Mouse (Mus musculus) kidney, adult 11 months (tissue): ENCODE measurements around the gene Hist1h4a.
"Not testable (repeated sequence)": the region's sequence is repeated elsewhere in the genome, so short reads cannot be mapped to it uniquely, and the experiment has no call there.

Experiments
- DNase-seq: peaks from one replicate; pipeline ENCODE4 v3.0.0; 2022

The Hist1h4a gene

GRCm38 (mm10) chr13:23760972-23761864 is at the start of gene Hist1h4a:
Hist1h4a (minus strand) TSS chr13:23761230.
- peak; percentile 94 for DNase-seq

- DNase-seq = peak; percentile 36
Observed at GRCm38 (mm10) chr13:23806422-23807052, 45.5 kb upstream of the Hist1h4a start, which contains the start of gene Slc17a2. Slc17a2 (plus strand) TSS chr13:23806993.

- DNase-seq = no peak
Observed at GRCm38 (mm10) chr13:23804532-23804931, 43.5 kb upstream of the Hist1h4a start.

- DNase-seq = no peak
Observed at GRCm38 (mm10) chr13:23799405-23799804, 38.4 kb upstream of the Hist1h4a start.

GRCm38 (mm10) chr13:23792520-23792919 is 31.5 kb upstream of the Hist1h4a start:
- peak; percentile 3 for DNase-seq

GRCm38 (mm10) chr13:23779025-23779424 is 18.0 kb upstream of the Hist1h4a start:
- DNase-seq = no peak

- DNase-seq = no peak
Observed at GRCm38 (mm10) chr13:23778339-23778738, 17.3 kb upstream of the Hist1h4a start.

- DNase-seq = no peak
Observed at GRCm38 (mm10) chr13:23772561-23773313, 11.7 kb upstream of the Hist1h4a start.

GRCm38 (mm10) chr13:23769613-23770012 is 8.6 kb upstream of the Hist1h4a start, which contains the start of gene Trim38:
Trim38 (plus strand) TSS chr13:23769913.
- DNase-seq = not testable (repeated sequence)

GRCm38 (mm10) chr13:23768834-23769397 is 7.9 kb upstream of the Hist1h4a start:
- no peak for DNase-seq

- no peak for DNase-seq
Observed at GRCm38 (mm10) chr13:23766772-23767171, 5.7 kb upstream of the Hist1h4a start.

GRCm38 (mm10) chr13:23765172-23765513 is 4.1 kb upstream of the Hist1h4a start:
- no peak for DNase-seq

GRCm38 (mm10) chr13:23764324-23765171 is 3.5 kb upstream of the Hist1h4a start:
- DNase-seq = no peak

GRCm38 (mm10) chr13:23763586-23764323 is 2.7 kb upstream of the Hist1h4a start, which contains the start of gene Hist1h1a:
Hist1h1a (plus strand) TSS chr13:23763666.
- peak; percentile 76 for DNase-seq

GRCm38 (mm10) chr13:23763242-23763585 is 2.2 kb upstream of the Hist1h4a start:
- DNase-seq = no peak

- peak; percentile 40 for DNase-seq
Observed at GRCm38 (mm10) chr13:23761871-23762821, 1.1 kb upstream of the Hist1h4a start, which contains the start of gene Hist1h3a. Hist1h3a (minus strand) TSS chr13:23762386.

GRCm38 (mm10) chr13:23760240-23760971 is 624 bp downstream of the Hist1h4a start:
- DNase-seq = no peak

- DNase-seq = no peak
Observed at GRCm38 (mm10) chr13:23759916-23760239, 1.2 kb downstream of the Hist1h4a start.

GRCm38 (mm10) chr13:23759251-23759771 is 1.7 kb downstream of the Hist1h4a start:
- DNase-seq = no peak
